Mouse (Mus musculus): ENCODE results near the gene Eppin.
"Not testable (repeated sequence)": the region's sequence is repeated elsewhere in the genome, so short reads cannot be mapped to it uniquely, and the experiment has no call there.

Eppin gene

DNA sequence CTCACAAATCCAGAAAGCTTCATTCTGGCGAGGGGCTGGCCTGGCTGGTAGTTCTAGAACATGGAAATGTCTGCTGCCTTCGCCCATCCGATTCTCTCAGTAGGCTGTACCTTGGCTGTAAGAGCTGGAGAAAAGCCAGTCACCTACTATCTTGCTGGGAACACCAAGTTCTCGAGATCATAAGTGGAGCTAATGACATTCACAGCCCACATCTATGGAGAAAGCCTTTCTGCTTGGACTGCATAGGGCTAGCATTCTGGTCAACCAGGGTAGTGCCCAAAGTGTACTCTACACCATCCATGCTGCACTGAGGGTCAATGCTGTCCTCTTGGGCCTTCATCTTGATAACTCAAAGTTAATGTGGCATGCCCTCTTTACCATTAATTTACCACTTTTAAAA is at the start of gene Eppin:
Gene Eppin (minus strand): TSS at position 101 of the 400 bp plus-strand sequence.
- DNase-seq: no peak

DNA sequence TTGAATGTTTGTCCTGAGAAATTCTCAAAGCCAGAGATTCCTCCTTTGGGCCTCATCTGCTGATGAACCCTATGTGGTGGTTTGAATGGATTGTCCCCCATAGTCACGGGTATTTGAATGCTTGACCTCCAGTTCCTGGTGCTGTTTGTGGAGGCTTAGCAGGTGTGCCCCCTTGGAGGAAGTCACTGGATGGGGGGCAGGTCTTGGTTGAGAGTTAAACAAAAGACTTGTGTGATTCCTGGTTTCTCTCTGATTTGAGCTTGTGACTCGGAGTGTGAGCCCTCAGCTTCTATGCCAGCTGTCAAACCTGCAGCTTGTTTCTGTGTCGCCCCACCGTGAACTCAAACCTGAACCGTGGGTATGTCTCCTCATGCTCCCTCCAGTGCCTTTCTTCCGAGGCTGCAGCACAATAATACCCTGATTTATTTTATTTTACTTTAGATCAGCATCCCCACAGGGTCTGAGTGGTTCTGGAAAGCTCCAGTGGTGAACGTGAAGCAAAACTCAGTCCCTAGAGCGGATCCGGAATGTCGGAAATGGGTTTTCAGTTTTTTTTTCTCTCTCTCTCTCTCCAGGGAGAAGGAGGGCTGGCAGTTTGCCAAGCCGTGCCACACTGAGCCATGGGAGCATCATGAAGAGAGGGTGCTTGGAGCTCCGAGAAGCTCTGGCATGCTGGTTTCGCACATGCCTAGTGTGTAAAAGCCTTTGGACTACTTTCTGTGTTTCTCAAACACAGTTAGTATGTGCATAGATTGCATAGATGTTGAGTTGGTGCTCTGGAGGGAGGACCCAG is 48.7 kb upstream of the Eppin start:
- no peak for DNase-seq

DNA sequence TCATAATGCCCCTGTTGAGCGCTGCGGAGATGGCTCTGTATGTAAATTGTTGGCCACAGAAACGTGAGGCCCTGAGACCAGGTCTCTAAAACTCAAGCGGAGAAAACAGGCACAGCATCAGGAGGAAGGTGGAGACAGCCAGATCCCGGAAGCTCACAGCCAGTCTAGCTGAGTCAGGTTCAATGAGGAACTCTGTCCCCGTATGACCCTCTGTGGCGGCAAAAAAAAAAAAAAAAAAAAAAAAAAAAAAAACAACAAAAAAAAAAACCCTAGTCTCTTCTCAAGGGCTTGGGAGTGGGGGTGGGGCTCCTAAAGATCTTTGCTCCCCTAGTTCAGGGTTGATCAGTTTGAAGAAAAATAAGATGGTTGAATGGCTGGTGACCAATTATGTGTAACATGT is 47.7 kb upstream of the Eppin start:
- DNase-seq: no peak

DNA sequence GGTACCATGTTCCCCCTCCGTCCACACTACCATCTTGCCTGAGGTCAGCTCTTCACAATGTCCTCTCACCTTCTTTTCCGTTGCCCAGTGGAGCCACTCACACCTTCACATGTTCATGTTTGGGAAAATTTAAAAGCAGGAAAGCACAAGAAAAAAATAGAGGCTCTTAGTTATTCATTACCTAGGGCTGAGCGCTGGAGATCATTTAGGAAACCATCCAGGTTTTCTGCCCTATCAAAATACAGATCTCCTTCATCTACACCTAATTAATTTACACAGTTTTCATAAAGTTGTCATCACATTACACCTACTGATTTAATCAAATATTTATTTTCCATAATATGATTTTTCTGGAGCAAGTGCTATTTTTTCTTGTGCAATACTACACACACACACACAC is 45.3 kb upstream of the Eppin start, which contains the start of gene Wfdc16:
Gene Wfdc16 (minus strand): TSS at position 101 of the 400 bp plus-strand sequence.
- no peak for DNase-seq

DNA sequence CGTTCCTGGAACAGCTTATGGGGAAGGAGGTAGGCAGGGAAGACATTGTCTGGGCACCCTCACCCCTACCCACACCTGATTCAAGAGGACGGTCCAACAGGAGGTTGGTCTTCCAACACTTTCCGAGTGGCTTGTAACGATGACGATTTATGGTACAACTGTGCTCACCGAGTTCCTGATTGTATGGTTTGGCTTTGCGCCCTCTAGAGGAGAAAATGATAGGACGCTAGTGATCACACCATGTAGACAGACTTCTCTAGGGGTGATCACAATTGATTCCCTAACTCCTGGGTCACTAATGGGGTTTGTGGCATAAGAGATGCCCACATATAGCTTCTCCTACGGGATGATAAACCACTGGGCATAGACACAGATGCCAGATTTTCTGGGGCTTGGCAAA is 41.9 kb upstream of the Eppin start:
- DNase-seq: no peak

DNA sequence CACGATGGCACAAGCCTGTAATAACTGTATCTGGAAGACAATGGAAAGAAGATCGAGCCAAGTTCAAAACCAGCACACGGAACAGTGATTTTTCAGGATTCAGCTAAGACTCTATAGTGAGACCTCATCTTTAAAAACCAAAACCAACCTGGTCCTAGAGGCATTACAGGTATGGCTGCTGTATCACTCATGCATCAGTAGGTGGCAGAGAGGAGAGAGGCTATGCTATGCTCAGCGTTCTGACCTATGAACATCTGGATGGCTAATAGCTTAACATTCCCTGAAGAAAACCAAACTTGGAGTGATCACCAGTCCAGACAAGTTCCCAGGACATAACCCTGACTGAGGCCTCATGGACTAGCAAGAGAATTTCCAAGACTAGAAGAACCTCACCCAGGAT is 28.4 kb upstream of the Eppin start:
- no peak for DNase-seq

DNA sequence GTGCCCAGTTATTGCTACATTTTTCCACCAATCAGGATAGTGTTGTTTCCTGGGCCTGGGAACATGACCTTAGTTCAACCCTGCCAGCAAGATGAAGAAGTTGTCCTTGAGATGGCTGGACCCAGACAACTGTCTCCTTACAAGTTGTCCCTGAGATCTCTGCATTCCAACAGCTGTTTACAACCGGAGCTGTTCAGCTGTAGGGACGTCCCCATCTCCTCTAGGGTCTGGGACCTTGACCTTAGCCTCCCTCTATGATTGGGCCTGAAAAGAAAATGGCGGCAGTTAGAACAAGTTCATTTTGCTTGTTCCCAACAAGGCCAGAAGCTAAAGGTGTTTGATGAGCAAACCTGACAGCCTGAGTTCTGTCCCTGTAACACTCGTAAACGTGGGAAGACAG is 25.7 kb upstream of the Eppin start:
- DNase-seq: no peak

DNA sequence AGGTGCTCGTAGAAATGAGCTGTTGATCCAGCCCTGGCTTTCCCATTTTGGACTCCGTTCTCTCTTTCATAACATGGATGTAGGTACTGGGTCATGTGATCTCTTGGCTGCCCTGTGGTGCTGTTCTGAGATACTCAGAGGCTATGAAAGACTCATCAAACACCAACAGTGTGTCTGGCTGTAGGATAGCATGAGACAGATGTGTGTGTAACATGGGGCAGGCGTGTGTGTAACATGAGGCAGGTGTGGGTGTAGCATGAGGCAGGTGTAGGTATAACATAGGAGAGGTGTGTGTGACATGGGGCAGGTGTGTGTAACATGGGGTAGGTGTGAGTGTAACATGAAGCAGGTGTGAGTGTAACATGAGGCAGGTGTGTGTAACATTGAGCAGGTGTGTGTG is 22.0 kb upstream of the Eppin start:
- DNase-seq: no peak

DNA sequence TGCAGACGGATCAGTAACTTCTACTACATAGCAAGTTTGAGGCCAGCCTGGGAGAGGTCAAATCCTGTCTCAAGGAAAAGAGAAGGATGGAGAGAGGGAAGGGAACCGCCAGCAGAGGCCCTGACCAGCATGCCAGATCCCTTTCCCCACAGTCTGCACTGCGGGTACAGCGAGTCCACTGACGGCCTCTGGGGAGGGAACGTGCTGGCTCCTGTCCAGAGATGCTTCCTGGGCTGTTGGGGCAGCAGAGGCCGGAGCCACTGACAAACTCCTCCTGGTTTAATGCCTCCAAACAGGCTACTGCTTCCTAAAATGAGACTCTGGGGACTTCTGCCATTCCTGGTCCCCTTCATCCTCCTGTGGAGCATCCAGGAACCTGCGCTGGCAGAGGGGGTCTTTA is 20.1 kb upstream of the Eppin start, which contains the start of the genes Wfdc6b and Wfdc8:
Gene Wfdc6b (plus strand): TSS at position 52 of the 400 bp plus-strand sequence.
Gene Wfdc8 (minus strand): TSS at position 156 of the 400 bp plus-strand sequence.
- DNase-seq: not testable (repeated sequence)

DNA sequence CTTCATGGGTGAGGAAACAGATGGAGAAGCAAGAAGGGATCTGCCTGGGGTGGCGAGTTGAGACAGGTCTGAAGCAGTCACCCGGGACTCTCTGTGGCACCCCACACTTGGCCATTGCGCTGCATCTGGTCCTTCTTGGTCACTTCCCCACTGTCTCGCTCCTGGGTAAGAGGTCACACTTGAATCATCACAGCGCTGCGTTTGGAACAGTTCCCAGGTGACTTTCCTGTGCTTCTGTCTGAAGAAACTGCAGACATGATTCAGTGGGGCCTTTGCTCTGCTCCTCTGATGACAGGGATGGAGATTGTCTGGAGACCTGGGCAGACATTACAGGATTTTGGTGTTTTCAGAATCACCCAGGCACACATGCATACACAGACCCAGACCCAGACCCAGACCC is 15.4 kb upstream of the Eppin start:
- no peak for DNase-seq

DNA sequence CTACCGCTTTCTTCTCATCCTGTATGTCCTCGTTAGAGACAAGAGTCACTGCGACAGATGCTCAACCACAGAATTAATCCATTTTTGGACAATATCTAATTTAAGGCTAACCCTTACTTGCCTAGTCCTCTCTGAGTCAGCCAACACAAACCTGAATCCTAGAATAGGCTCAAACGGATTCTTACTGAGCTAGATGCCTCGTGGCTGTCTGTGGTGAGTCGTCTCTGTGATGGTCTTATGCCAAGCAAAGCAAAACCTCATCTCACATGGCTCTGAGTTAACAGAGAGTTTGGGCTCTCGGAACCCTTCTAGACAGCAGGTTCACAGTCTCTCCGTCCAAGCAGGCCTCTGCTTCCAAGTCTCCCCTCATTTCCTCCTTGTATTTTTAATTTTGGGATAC is 11.0 kb upstream of the Eppin start:
- DNase-seq: no peak

DNA sequence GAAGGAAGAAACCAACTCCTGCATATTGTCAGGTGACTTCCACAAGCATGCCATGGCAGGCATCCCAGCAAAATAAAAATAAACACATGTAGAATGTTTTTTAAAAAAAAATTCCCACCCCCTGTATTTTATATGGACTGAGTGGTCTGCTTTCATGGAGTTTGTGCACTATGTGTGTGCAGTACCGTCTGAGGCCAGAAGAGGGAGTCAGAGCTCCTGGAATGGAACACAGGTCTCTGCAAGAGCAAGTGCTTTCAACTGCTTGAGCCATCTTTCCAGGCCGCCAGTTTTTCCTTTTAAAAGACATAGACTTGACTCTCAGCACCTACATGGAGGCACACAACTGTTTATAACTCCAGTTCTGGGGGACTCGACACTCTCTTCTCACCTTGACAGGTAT is 10.1 kb upstream of the Eppin start:
- DNase-seq: no peak

DNA sequence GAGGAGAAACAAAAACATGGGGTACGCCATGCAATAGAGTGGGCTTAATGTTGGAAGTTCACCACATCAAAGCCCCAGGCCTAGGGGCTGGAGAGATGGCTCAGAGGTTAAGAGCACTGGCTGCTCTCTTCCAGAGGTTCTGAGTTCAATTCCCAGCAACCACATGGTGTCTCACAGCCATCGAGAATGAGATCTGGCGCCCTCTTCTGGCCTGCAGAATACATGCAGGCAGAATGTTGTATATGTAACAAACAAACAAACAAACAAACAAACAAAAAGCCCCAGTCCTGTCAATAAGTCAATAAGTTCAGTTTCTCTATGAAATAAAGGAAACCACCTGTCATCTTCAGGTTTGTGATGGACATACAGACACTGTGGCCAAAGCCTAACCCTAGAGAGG is 6.8 kb upstream of the Eppin start:
- DNase-seq: no peak

DNA sequence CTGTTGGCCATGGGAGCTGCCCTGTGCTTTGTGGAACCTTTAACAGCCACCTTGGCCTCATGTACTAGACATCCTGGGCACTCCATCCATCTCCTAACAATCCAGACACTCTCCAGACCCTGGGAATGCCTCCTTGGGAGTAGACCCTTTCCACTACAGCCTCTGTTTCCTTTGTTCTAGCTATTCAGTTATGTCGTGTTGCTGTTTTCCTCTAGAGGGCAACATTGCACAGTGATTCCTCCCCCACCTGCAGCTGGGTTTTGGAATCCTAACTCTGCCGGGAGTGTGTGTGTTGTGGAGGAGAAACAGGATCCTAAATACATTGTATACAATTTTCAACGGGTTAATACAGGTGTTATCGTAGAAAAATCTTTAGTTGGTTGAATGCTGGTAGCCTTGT is 1.4 kb downstream of the Eppin start:
- no peak for DNase-seq

DNA sequence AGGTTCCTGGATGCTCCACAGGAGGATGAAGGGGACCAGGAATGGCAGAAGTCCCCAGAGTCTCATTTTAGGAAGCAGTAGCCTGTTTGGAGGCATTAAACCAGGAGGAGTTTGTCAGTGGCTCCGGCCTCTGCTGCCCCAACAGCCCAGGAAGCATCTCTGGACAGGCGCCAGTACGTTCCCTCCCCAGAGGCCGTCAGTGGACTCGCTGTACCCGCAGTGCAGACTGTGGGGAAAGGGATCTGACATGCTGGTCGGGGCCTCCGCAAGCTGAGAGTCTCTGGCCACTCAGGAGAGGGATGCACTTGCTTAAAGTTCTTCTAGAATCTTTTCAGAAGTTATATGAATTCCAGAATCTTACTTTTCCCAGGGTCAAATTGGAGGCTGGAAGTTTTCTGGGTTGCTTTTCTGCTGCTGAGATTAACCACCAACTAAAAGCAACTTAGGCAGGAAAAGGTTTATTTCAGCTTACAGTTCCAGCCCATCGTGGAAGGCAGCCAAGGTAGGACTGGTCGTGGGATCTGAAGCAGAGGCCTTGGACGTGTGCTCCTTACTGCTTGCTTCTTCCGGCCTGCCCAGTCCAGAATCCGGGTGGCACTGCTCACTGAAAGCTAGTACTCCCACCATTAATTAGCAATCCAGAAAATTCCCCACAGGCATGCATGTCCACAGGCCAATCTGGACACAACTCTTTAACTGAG is 8.2 kb downstream of the Eppin start, which contains the start of gene Wfdc6a:
Gene Wfdc6a (minus strand): TSS at position 423 of the 701 bp plus-strand sequence.
- DNase-seq: not testable (repeated sequence)

DNA sequence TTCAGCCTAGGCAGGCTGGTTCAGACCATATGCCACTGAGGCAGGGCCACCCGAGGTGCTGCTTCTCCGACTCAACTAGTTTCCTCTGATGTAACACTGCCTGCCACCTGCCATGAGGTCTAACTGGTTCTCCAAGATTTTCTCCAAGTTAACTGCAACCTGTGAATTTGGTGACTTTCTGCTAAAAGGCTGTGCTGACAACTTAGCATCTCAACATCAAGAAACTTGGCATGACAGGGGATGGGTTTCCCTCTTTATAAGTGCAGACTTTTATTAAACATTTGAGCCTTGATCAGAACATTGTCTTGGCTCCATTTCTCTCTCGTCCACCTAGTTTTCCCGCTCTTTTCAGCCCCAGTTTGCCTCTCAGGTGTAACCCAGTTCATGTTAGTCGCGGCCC is 20.0 kb downstream of the Eppin start, which contains the start of gene Spint3:
Gene Spint3 (minus strand): TSS at position 101 of the 400 bp plus-strand sequence.
- DNase-seq: not testable (repeated sequence)

DNA sequence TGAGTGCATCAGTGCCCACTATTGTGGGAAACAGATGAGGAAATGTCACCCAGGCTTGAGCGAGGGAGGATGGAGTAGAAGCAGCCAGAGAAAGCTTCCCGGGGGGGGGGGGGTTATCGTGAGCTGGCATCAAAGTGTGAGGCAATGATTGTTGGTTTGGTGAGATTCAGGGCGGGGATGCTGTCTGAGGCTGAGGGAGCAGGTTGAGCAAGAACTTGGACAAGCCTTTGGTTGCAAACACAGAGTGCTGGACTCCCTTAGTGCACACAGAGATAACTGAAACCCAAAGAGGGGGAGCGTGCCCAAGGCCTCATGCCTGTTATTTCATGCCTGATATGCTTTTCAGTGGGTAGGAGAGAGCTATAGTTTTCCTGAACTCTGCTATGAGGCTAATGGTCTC is 25.9 kb downstream of the Eppin start:
- no peak for DNase-seq

DNA sequence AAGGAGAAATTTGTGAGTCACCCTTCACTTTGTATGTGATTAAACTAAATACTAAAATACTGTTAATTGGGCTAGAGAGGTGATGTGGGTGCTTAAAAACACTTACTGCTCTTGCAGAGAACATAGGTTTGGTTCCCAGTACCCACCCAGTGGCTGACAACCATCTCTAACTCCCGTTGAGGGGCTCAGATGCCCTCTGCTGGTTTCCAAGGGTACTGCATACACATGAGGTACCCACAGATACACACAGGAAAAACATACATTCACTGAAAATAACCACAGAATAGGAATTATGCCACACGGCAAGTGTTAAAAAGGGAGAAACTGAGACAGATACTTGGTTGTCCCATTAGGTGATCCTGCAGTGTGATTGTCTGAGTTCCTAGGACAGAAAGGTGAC is 26.4 kb downstream of the Eppin start:
- DNase-seq: no peak

DNA sequence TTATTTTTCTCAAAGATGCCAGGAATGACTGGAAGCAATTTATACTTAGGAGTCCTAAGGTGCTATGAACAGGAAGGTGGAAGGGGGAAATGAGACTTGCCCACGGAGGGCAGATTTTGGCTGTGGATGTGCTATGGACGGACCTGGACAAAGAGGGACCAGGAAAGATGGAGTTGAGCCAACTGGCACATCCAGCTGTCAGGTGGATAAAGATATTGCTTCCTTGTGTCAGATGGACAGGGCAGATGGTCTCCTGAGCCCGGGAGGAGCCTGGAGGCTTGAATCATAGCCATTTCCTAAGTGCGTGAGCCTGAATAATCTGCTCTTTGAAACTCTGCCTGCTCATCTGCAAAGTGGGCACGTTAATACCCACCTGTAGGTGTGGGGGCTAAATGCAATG is 29.0 kb downstream of the Eppin start:
- no peak for DNase-seq

DNA sequence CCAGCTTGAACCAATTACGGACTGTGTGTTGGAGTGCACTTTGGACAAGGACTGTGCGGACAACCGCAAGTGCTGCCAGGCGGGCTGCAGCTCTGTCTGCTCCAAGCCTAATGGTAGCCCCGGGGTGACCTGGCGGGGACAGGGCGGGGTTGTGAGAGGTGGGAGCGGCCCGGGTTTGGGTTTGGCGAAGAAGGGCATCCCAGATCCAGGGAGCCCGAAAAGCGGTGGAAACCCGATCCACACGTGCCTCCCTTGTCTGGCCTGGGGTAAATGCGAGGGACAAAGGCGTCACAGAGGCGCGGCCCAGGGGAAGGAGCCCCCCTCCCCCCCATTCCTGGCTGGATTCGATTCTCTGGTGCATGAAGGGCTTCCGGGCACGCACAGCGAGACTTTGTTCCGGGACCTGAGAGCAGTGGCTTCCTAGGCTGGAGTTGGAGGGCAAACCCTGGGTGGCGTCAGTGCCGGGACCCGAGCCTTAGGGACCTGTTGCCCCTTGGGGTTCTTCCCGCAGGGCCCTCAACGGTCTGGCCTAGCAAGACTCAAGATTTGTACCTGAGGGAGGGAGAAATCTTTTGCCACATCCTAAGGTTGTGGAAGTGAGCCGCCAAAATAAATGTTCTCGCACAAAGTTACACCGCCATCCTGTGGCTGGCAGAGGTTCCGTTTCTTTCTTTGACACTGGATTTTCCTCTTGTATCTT is 29.9 kb downstream of the Eppin start:
- DNase-seq: no peak

DNA sequence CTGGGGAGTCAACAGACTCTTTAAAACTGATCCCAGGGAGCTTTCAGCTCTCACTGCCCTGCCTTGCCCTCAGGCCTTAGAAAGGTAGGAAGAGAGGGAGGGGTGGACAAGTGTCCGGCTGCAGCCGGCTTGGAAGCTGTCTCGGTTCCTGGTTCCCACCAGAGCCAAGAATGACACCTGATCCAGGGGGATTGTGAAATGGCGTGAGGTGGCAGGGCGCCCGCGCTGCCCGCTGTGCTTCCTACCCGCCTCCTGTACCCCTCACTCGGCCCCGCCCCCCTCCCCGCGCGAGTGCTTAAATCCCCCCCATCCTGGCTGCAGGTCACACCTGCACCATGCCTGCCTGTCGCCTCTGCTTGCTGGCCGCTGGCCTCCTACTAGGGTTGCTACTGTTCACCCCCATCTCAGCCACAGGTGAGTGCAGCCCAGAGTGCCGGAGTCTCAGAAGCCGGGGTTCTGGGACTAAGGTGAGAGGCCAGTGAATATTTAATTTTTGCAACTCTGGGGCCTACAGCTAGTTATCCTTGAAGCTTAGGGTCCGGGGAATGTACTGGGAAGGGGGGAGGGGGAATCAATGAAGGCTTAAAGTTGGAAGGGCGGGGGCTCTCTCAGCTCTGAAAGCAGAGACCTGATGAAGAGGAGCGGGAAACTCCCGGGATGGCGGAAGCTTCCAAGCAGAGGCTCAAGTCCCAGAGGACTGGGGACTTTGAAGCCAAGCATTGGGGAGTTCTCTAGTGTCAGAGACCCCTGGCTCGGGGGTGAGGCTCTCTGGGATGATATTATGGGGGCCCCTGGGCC is 30.8 kb downstream of the Eppin start, which contains the start of gene Wfdc2:
Gene Wfdc2 (plus strand): TSS at position 23 of the 798 bp plus-strand sequence.
- DNase-seq: no peak

DNA sequence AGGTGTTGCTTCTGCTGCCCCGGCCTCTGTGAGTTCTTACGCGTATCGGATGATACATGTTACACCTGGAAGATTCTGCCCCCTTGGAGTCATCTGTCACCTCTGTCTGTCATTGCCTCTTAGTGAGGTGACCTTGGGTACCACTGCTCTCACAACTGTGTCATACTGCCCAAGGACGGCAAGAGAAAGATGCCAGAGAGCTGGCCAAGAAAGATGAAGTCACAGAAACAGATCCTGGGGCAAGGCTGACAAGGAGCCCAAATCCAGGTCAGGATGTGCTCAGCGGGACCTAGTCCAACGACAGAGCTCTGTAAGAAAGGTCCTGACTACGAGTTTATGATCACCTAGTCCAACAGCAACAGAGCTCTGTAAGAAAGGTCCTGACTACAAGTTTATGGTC is 33.3 kb downstream of the Eppin start:
- DNase-seq: no peak

All from cerebellum, adult 11 months (tissue).